Mouse (Mus musculus): ENCODE data around the gene Six5.

DNA sequence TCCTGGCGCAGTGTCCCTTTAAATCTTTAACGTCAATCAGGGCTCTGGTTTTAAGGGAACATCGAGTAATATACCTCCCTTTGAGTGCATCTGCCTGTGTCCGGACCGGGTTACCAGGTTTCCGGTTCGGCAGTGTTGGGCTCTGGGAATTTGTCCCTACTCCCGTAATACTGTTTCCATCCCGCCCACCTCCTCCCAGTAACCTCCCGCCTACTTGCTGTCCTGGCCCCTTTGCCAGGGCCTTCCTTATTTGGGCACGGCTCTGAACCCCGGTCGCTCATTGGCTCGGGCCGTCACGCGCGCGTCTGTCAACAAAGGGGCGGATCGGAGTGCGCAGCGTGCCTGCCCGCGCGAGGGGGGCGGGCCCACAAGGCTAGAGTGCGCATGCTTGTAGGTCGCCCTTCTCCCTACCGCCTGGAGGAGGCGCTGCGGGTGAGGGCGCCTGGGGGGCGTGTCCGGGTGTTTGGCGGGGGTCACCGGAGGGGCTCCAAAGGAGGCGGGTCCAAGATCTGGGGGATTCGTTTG is 37.0 kb downstream of the Six5 start:
- 0 out of 2 replicates have a peak, but pooled peaks have one; percentile 42 for TF ChIP-seq POLR2A (IDR thresholded peaks at IDR 0.05; ENCODE audit: control insufficient read depth, extremely low read depth, insufficient read depth, low read length, poor library complexity)
- TF ChIP-seq CTCF (IDR thresholded peaks at IDR 0.05; ENCODE audit: borderline replicate concordance, control insufficient read depth, extremely low read depth, insufficient read depth, low read length, poor library complexity), result peak; percentile 90

All from thymus, adult 2 months (tissue).